Mouse (Mus musculus) limb, embryonic 14.5 days (tissue): ENCODE results near the gene Xxylt1. TPM values are rescaled to one million over a fixed set of nuclear protein-coding genes. Genes with fewer than 3 reads are reported as not detected.
A peak's percentile ranks its signal among the peaks of the same experiment; 100 is the strongest.

Source experiments
- ATAC-seq: fragments of 200-750 bp; cut with Nextera tagmentation; 2 replicates; pipeline ENCODE4 v1.8.0; 2017; ENCODE audit warnings: low read depth, moderate number of reproducible peaks, moderate TSS enrichment; ENCODE audit not compliant: low FRiP score
- DNase-seq: peaks from one replicate; pipeline ENCODE4 v3.0.0-alpha.2; 2015; ENCODE audit warnings: low spot score
- H3K27ac ChIP-seq: fragments of 300-500 bp; sonication (generic); replicated peaks from 2 replicates; pipeline ENCODE4 v1.5.1; 2014; ENCODE audit warnings: low read depth, mild to moderate bottlenecking, low read length, moderate library complexity, mixed read lengths
- H3K27me3 ChIP-seq: fragments of 300-500 bp; sonication (generic); 2 replicates; pipeline ENCODE4 v1.6.1; 2014; ENCODE audit warnings: low read length, mixed read lengths; ENCODE audit not compliant: control insufficient read depth, insufficient read depth
- H3K36me3 ChIP-seq: fragments of 300-500 bp; sonication (generic); 2 replicates; pipeline ENCODE4 v1.6.1; 2014; ENCODE audit warnings: mild to moderate bottlenecking, low read length, moderate library complexity, mixed read lengths; ENCODE audit not compliant: control insufficient read depth, insufficient read depth
- H3K4me1 ChIP-seq: fragments of 300-500 bp; sonication (generic); 2 replicates; pipeline ENCODE4 v1.6.1; 2014; ENCODE audit warnings: antibody characterized with exemption, low read length, mixed read lengths; ENCODE audit not compliant: control insufficient read depth, insufficient read depth
- H3K4me2 ChIP-seq: fragments of 300-500 bp; sonication (generic); replicated peaks from 2 replicates; pipeline ENCODE4 v1.6.1; 2014; ENCODE audit warnings: low read depth, mild to moderate bottlenecking, low read length, moderate library complexity; ENCODE audit not compliant: severe bottlenecking
- H3K4me3 ChIP-seq: fragments of 300-500 bp; sonication (generic); replicated peaks from 2 replicates; pipeline ENCODE4 v1.5.1; 2014; ENCODE audit warnings: low read length
- H3K9ac ChIP-seq: fragments of 300-500 bp; sonication (generic); 2 replicates; pipeline ENCODE4 v1.6.1; 2014; ENCODE audit warnings: mild to moderate bottlenecking, low read depth, low read length, moderate library complexity; ENCODE audit not compliant: severe bottlenecking
- H3K9me3 ChIP-seq: fragments of 300-500 bp; sonication (generic); 2 replicates; pipeline ENCODE4 v1.6.1; 2016; ENCODE audit warnings: low read length; ENCODE audit not compliant: control insufficient read depth
- POLR2A ChIP-seq: fragments of 200-500 bp; IDR thresholded peaks from 2 replicates; pipeline ENCODE4 v1.8.0; 2012; ENCODE audit warnings: inconsistent platforms, mild to moderate bottlenecking, moderate library complexity, borderline replicate concordance; ENCODE audit not compliant: insufficient read depth, insufficient read length; ENCODE audit errors: extremely low read depth
- WGBS: fragments of 180-500 bp; shearing (Covaris S2); extraction: QIAGEN DNeasy Blood & Tissue Kit; methylation state at CpG from one replicate; pipeline ENCODE4 v1.1.7; 2014; 5-methylcytosine and 5-hydroxymethylcytosine counted together
- polyA plus RNA-seq, 2 experiments: library from polyadenylated mRNA; depleted of rRNA in 1 of 2; stranded (reverse) in 1 of 2; unstranded in 1 of 2; fragments of >200 nt; fragmentation: Nextera tagmentation in 1 of 2; extraction: Ambion mirVana in 1 of 2; gene quantifications; 2 replicates each; pipeline versions ENCODE4 v1.2.1 to v1.2.3; 2012 to 2014

Xxylt1 gene
- polyA plus RNA-seq, 2 experiments: 20.0 to 23.8 TPM

DNA sequence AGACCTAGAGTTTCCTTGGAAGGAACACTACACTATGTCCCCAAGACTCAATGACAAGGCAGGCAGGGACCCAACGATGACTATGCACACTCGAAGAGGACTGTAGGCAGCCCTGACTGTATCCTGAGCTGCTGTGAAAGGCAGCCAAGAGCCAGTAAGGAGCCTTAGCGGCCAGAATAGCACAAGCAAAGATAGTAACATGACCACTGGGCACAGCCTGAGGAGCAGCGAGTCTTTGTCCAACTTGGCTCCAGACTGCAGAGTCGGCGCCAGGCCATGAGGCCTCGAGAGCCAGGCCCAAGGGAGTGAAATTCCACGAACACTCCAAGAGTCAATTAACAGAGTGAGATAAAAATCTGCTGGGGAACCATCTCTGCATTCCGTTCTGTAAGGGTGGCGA lies 99.9 kb downstream of the Xxylt1 start:
- H3K9ac ChIP-seq: no peak overlapping the region
- H3K27me3 ChIP-seq: no peaks in the 10 kb centered on the region
- no peak for ATAC-seq
- TF ChIP-seq POLR2A: no peak
- H3K27ac ChIP-seq: no peak overlapping the region
- H3K9me3 ChIP-seq: no peaks in the 10 kb centered on the region
- DNase-seq: no peak
- no peak overlapping the region for H3K4me2 ChIP-seq
- no peaks in the 10 kb centered on the region for H3K36me3 ChIP-seq
- 86% methylated on average over 10 of the region's 10 CpGs for WGBS
- peaks cover 6% of the 10 kb centered on the region for H3K4me1 ChIP-seq
- no peak overlapping the region for H3K4me3 ChIP-seq

DNA sequence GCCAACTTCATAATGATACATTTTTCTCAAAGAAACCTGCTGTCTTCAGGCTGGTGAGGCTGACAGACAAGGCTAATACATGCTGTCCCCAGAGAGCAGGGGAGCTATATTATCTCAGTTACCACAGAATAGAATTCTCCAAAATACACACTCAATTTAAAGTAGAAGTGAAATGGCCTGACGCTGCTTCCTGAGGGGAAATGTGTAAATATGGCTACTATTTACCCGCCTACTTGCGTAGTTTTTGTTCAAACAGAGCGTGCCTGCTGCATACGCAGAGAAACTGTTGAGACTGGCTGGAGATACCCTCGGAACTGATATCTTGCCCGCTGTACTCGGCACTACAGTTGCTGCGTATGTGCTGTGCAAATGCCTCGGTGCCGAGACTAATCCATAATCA lies 101.3 kb downstream of the Xxylt1 start:
- no peak for DNase-seq
- TF ChIP-seq POLR2A: no peak
- no peak for ATAC-seq
- Histone ChIP-seq H3K9me3 (no peaks in the 10 kb centered on the region), H3K27ac (no peak overlapping the region), H3K4me1 (peaks cover 6% of the 10 kb centered on the region), H3K9ac (no peak overlapping the region), H3K4me2 (no peak overlapping the region), H3K27me3 (no peaks in the 10 kb centered on the region), H3K4me3 (no peak overlapping the region), H3K36me3 (no peaks in the 10 kb centered on the region)
- 90% methylated on average over 11 of the region's 11 CpGs for WGBS

DNA sequence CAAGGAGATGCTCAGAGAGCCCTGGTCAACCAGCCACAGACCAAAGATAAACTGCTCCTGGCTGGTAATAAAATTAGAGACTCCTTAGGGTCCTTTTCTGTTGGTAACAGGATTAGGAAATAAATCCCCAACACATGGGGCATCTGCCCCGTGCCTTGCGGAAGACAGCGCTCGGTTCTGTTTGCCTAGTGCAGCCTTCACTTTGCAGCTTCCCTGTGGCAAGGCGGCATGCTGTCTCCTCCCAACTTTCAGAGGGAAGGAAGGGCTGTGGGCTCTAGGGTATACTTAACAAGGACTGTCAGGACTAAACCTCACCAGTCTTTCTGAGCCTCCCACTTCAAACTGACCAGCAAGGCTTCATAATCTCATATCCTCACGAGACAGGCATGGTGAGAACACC lies 103.5 kb downstream of the Xxylt1 start:
- no peaks in the 10 kb centered on the region for H3K27me3 ChIP-seq
- H3K27ac ChIP-seq: no peak overlapping the region
- 51% methylated on average over 6 of the region's 6 CpGs for WGBS
- H3K36me3 ChIP-seq: no peaks in the 10 kb centered on the region
- ATAC-seq: no peak
- no peaks in the 10 kb centered on the region for H3K9me3 ChIP-seq
- H3K4me1 ChIP-seq: peaks cover 6% of the 10 kb centered on the region
- no peak overlapping the region for H3K4me3 ChIP-seq
- TF ChIP-seq POLR2A: no peak
- no peak overlapping the region for H3K9ac ChIP-seq
- DNase-seq: no peak
- H3K4me2 ChIP-seq: no peak overlapping the region

DNA sequence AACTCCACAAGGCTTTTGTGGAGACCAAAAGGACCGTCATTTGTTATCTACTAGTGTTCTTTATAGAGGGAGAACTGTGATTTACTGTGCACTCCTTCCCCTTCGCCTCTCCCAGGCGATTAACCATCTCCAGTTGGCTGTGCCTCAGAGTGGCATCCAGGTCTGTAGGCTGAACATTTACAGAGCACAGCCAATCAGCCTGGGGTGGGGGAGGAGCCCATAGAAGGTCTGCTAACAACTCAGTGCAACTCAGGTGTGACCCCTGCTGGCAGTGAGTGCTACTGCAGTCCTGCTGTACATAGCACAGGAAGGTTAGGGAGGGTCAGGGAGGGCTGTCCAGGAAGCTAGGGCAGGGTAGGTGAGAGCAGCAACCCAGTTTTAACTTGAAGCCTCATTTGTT lies 104.0 kb downstream of the Xxylt1 start:
- TF ChIP-seq POLR2A: 0 out of 2 replicates have a peak, but pooled peaks have one; percentile 33
- Histone ChIP-seq H3K27ac (no peak overlapping the region), H3K36me3 (no peaks in the 10 kb centered on the region), H3K27me3 (no peaks in the 10 kb centered on the region), H3K4me2 (no peak overlapping the region; the same call in 1 of the 2 replicates), H3K4me3 (no peak overlapping the region), H3K9me3 (no peaks in the 10 kb centered on the region), H3K4me1 (peaks cover 6% of the 10 kb centered on the region), H3K9ac (no peak overlapping the region)
- DNase-seq: peak; percentile 95
- 0% methylated on average over 3 of the region's 3 CpGs for WGBS
- peak; percentile 91 for ATAC-seq

DNA sequence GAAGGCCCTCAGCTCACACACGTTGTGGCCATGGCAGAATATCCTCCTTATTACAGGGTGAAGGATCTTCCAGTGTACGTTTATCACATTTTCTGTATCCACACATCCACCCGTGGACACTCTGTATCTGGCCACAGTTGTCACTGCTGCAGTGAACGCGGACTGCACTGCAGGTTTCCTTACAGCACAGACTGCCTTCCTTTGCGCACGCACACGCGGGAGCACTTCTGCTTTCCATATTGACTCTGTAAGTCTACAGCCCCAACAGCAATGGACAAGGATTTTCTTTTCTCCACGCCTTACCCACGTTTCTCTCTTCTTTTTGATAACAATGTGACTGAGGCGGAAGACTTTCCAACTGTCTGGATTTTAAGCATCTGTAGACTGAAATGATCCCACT lies 106.7 kb downstream of the Xxylt1 start:
- Histone ChIP-seq H3K9ac (no peak overlapping the region), H3K27me3 (no peaks in the 10 kb centered on the region), H3K4me1 (peaks cover 9% of the 10 kb centered on the region), H3K4me2 (no peak overlapping the region), H3K36me3 (no peaks in the 10 kb centered on the region), H3K9me3 (no peaks in the 10 kb centered on the region), H3K27ac (no peak overlapping the region), H3K4me3 (no peak overlapping the region)
- TF ChIP-seq POLR2A: no peak
- no peak for DNase-seq
- no peak for ATAC-seq
- 91% methylated on average over 12 of the region's 12 CpGs for WGBS

DNA sequence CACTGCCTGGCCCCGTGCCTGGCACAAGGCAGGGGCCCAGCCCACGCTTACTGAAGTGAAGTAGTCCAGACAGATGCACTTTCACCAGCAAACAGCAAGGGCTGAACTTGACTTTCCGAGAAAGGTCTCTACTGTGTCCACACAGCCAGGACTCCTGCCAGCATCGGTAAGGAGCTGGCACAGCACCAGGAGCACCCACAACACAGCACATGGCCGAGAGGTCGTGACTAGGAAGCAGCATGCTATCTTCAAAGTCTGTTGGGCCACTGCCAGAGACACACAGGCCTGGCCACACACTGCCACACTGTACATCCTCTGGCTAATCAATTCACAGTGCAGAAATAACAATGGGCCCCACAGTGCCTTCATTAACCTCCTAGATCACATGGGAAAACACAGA lies 107.8 kb downstream of the Xxylt1 start:
- 82% methylated on average over 6 of the region's 6 CpGs for WGBS
- no peak for ATAC-seq
- Histone ChIP-seq H3K4me3 (no peak overlapping the region), H3K36me3 (no peaks in the 10 kb centered on the region), H3K4me2 (no peak overlapping the region), H3K9ac (no peak overlapping the region), H3K9me3 (no peaks in the 10 kb centered on the region), H3K4me1 (peaks cover 9% of the 10 kb centered on the region), H3K27me3 (no peaks in the 10 kb centered on the region), H3K27ac (no peak overlapping the region)
- DNase-seq: no peak
- no peak for TF ChIP-seq POLR2A
